Mouse (Mus musculus): Measurements from ENCODE around the gene Synpo2l.
"Not testable (repeated sequence)": the region's sequence is repeated elsewhere in the genome, so short reads cannot be mapped to it uniquely, and the experiment has no call there.

Synpo2l gene

GRCm38 (mm10) chr14:20640644-20641437, 27.3 kb downstream of the Synpo2l start, which contains the start of gene Usp54:
Usp54 (minus strand) TSS chr14:20641063.
- peak; percentile 99 for DNase-seq

GRCm38 (mm10) chr14:20639918-20640619, 28.1 kb downstream of the Synpo2l start:
- peak; percentile 30 for DNase-seq

- no peak for DNase-seq
Observed at GRCm38 (mm10) chr14:20638702-20639101, 29.5 kb downstream of the Synpo2l start.

- no peak for DNase-seq
Observed at GRCm38 (mm10) chr14:20637818-20638574, 30.2 kb downstream of the Synpo2l start.

- not testable (repeated sequence) for DNase-seq
Observed at GRCm38 (mm10) chr14:20636968-20637367, 31.2 kb downstream of the Synpo2l start.

- DNase-seq, result no peak
Observed at GRCm38 (mm10) chr14:20635546-20635945, 32.6 kb downstream of the Synpo2l start.

GRCm38 (mm10) chr14:20631253-20631652, 36.9 kb downstream of the Synpo2l start:
- no peak for DNase-seq

GRCm38 (mm10) chr14:20626971-20627370, 41.2 kb downstream of the Synpo2l start:
- no peak for DNase-seq

- DNase-seq, result no peak
Observed at GRCm38 (mm10) chr14:20626447-20626846, 41.7 kb downstream of the Synpo2l start.

- DNase-seq, result no peak
Observed at GRCm38 (mm10) chr14:20622907-20623306, 45.2 kb downstream of the Synpo2l start.

- DNase-seq, result no peak
Observed at GRCm38 (mm10) chr14:20622412-20622811, 45.7 kb downstream of the Synpo2l start.

- no peak for DNase-seq
Observed at GRCm38 (mm10) chr14:20621903-20622302, 46.3 kb downstream of the Synpo2l start.

- no peak for DNase-seq
Observed at GRCm38 (mm10) chr14:20619131-20619530, 49.0 kb downstream of the Synpo2l start.

- peak; percentile 38 for DNase-seq
Observed at GRCm38 (mm10) chr14:20618211-20618610, 49.9 kb downstream of the Synpo2l start.

- DNase-seq, result no peak
Observed at GRCm38 (mm10) chr14:20616421-20616820, 51.7 kb downstream of the Synpo2l start.

GRCm38 (mm10) chr14:20615075-20615474, 53.1 kb downstream of the Synpo2l start:
- DNase-seq, result no peak

GRCm38 (mm10) chr14:20612820-20613219, 55.3 kb downstream of the Synpo2l start:
- no peak for DNase-seq

- DNase-seq, result peak; percentile 61
Observed at GRCm38 (mm10) chr14:20610146-20610545, 58.0 kb downstream of the Synpo2l start.

GRCm38 (mm10) chr14:20609519-20609918, 58.6 kb downstream of the Synpo2l start:
- no peak for DNase-seq

Data from kidney, postnatal 10 days (tissue).